Mouse (Mus musculus): ENCODE measurements at regions not wholly inside any gene's neighbourhood (a gene's known extent, or its start where the extent isn't known, plus 50 kb on each side); places are given as distances from the start of the nearest gene placed in this dataset.

DNA sequence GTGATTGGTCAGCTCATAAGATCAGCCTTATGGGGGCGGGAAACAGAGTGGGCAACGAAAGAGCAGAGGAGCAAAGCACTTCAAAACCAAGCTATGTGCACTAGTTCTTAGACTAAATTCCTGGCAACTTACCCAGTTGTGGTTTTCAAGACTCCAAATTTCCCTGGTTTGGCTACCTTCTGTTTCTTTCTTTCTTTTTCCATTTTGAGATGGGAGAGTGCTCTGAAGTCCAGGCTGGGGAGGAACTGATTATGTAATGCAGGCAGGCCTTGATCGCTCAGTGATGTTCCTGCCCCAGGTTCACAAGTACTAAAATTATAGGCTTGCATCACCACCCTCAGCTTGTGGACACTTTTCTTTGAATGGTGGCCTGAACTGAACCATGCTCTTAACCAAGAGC, 396.3 kb upstream of the Cited2 start:
- intact Hi-C loops (cut with DNase I): no loop called here
- no peak for DNase-seq

GRCm38 (mm10) chr10:17330904-17331606, 392.0 kb upstream of the Cited2 start:
- intact Hi-C loops (cut with DNase I): no loop called here
- no peak for DNase-seq

DNA sequence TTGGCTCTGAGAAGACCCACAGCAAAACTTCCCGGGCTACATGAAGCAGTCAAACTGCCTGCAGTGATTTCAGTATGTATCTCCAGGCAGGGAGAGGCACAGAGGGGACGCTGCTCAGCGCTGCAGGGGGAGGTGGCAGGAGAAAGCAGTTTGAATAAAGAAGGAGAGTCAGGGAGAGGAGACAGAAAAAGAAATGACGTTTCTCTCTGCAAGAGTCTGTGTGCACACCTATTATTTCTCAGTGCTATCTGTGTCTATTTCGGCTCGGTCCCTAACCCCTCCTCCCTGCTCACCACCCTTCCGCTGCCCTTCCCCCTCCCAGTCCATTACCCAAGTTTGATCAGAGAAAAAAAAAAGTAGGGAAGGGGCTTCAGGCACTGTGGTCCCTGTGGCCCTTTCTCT, 391.4 kb upstream of the Cited2 start:
- intact Hi-C loops (cut with DNase I): no loop called here
- peak in 1 of 2 experiments; percentile 21 for DNase-seq

GRCm38 (mm10) chr10:17332025-17332767, 390.8 kb upstream of the Cited2 start:
- intact Hi-C loops (cut with DNase I): no loop called here
- DNase-seq: no peak

DNA sequence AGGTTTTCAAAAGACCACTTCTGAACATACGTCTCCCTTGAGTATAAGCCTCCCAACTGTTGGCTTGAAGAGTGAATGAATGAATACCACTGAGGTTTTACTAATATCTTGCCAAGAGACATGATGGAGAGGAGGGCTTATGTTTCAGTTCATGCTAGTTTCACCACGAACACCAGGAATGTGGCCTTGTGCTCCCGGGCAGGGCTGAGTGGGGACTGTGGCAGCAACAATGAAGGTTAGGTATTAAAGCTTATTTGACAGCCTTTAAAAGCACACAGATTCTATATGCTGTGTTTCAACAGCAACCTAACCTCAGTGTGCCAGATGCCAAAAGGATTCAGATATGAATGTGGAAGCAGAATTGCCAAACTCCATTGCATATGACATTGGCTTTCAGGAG, 390.0 kb upstream of the Cited2 start:
- intact Hi-C loops (cut with DNase I): no loop called here
- no peak for DNase-seq

GRCm38 (mm10) chr10:17333676-17334075, 389.3 kb upstream of the Cited2 start:
- no peak for DNase-seq
- intact Hi-C loops (cut with DNase I): no loop called here

GRCm38 (mm10) chr10:17337217-17337616, 385.8 kb upstream of the Cited2 start:
- intact Hi-C loops (cut with DNase I): no loop called here

DNA sequence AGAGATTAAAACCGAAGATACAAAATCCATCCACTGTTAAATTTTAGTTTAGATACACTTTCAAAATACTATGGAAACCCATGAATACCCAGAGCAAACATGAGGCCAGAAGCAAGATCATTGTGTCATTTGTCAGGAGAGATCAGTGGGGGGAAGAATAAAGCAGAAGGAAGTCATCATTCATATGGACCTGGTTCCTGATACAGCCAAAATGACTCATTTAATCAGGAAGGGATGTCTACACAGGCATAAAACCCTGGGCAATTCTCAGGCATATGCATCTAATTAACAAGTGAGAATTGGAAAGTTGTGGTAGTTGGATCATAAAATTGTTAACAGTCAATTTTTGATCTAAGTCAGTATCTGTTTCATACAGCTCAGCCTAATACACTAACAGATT, 379.2 kb upstream of the Cited2 start:
- intact Hi-C loops (cut with DNase I): no loop called here
- DNase-seq: no peak

More at GRCm38 (mm10) chr10:17337217-17337616, 385.8 kb upstream of the Cited2 start:
- no peak for DNase-seq

GRCm38 (mm10) chr10:17352202-17352994, 370.6 kb upstream of the Cited2 start:
- DNase-seq: no peak
- intact Hi-C loops (cut with DNase I): no loop called here

- DNase-seq: peak in 1 of 2 experiments; percentile 48
- intact Hi-C loops (cut with DNase I): no loop called here
Observed at GRCm38 (mm10) chr10:17355476-17355875, 367.5 kb upstream of the Cited2 start.

DNA sequence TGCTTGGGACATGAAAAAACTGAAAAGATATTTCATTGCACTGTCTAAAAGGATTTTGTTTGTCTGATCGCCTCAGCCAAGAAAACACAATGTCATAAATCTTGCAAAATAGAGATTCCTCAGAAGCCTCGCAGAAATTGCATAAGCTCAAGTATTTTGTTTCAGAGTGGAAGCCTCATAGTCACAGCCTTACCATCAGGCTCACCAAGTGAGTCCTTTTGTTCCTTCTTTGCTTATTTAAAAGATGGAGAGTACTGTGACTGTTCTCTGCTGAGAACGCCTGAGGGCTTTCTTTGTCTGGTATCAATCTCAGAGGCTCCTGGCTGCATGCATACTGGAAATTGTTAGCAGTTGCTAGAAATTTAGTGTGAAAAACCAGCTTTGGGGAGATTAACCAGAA, 367.0 kb upstream of the Cited2 start:
- intact Hi-C loops (cut with DNase I): no loop called here
- no peak for DNase-seq

- intact Hi-C loops (cut with DNase I): loop anchor here (10.0 kb wide), 1 partner anchor 362 kb away; the partner anchor contains the start of gene Cited2
- DNase-seq: no peak
Observed at GRCm38 (mm10) chr10:17362643-17363042, 360.4 kb upstream of the Cited2 start.

DNA sequence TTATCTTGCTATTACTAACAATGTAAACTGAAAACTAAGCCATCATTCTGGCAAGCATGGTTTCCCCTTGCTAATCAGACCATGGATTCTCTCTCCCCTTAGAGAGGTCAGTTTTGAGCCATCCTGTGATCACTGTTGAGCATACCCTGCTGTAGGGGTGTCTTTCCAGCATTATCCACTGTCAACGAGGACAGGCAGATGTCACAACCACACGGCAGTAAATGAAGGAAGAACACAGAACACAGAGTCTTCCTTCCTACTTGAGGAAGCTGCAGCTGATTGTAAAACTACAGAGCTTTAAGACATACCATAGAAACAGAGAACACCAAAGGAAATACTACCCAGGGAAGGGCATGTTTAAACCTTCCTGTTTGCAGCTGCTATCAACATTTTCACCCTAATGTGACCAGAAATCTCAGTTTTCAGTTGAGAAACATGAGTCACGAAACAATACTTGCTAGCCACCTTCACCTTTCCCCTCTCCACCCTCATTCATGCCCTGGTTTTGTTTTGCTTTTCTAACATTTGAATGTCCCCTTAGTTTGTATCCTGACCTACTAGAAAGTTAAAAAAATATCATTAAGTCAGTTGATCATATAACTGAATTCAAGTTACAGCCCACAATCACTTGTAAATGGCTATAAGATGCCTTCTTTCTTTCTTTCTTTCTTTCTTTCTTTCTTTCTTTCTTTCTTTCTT, 356.8 kb upstream of the Cited2 start:
- DNase-seq: no peak
- intact Hi-C loops (cut with DNase I): loop anchor here (10.0 kb wide), 1 partner anchor 359 kb away; the partner anchor contains the start of gene Cited2

DNA sequence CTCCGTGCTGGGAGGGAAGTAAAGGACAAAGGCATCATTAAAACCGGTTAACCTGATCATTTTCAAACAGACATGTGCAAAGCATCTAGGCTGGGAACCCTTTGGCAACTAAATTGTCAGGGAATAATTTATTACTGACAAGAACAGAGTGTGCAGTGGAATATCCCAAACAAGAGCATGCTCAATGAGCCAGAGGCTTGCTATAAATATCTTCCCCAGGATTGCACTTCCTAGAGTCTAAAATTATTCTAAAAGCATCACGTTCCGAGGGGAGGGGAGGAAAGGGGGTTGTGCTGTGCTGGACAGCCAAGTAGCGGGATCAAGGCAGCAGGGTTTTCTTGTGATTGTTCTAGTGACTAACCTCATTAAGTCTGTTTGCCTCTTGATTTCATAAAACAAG, 356.0 kb upstream of the Cited2 start:
- intact Hi-C loops (cut with DNase I): loop anchor here (10.0 kb wide), 1 partner anchor 358 kb away; the partner anchor contains the start of gene Cited2
- peak; percentile 31 to 32 for DNase-seq

DNA sequence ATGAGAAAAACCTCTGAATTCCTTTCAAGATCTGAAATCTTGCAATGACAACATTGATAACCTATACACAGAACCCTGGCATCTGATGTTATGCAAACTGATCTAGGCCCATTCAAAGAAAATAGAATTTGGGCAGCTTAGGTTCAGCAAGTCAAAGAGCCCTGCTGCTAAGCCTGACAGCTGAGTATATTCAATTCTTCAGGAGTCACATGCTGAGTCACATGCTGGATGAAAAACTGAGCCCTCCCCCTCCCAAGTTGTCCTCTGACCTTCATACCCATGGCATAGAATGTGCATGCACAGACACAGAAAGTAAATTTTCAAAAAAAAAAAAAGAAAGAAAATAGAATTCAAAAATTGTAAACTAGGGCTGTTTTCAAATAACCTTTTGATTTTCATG, 355.6 kb upstream of the Cited2 start:
- DNase-seq: no peak
- intact Hi-C loops (cut with DNase I): loop anchor here (10.0 kb wide), 1 partner anchor 357 kb away; the partner anchor contains the start of gene Cited2

DNA sequence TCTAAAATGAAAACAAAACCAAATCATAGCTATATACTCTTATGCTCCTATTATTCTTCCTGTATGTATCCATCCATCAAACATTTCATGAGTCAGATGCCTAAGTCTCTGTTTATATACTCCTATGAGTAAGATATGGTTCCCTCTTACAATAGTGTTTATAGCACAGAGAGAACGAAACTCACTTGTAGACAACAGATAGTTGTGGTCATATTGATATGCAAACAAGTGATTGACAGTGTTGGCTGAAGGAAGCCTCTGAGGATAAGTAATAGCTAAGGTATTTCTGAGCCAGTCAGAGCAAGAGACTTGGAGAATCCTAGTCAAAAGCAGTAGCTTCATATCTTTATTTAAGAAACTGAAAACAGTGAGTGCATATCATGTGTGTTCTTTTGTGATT, 354.4 kb upstream of the Cited2 start:
- no peak for DNase-seq
- intact Hi-C loops (cut with DNase I): loop anchor here (10.0 kb wide), 1 partner anchor 356 kb away; the partner anchor contains the start of gene Cited2

DNA sequence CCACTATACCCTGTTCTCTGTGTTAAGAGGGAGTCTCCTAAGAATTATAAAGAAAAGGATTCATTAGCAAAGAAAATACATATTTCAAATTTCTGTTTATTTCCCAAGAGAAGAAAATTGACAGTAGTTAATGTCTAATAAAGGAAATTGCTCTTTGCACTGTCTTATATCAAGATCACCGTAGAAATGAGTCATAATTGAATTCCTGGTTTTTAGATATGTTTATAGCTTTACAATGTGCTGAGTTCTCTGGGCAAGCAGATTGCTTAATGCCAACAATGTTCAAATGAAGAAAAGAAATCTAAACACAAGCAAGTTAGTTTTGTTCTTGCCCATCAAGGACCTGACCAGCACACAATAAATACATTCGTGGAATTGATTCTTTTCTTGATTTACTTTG, 350.1 kb upstream of the Cited2 start:
- no peak for DNase-seq
- intact Hi-C loops (cut with DNase I): no loop called here

GRCm38 (mm10) chr10:17374047-17374446, 349.0 kb upstream of the Cited2 start:
- intact Hi-C loops (cut with DNase I): no loop called here
- no peak for DNase-seq

DNA sequence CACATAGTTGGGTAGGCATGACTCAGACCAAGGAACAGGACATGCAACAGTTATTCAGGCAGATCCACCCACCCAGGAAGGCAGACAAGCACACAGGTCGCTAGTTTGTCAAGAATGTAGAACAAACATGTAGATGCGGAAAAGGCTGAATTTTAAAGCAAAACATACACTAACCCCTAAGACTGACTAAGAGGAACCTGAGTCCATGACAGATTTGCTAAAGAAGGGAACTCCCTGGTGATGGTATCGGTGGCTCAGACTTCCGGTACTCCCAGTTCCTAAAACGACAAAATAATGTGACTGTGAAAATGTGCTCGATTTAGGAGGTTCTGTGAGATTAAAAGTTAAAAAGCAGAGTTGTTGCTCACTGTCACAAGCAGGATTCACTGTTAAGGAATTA, 340.0 kb upstream of the Cited2 start:
- no peak for DNase-seq
- intact Hi-C loops (cut with DNase I): no loop called here

GRCm38 (mm10) chr10:17385181-17385580, 337.8 kb upstream of the Cited2 start:
- peak; percentile 23 to 43 for DNase-seq
- intact Hi-C loops (cut with DNase I): no loop called here
